Mouse (Mus musculus): ENCODE measurements around the gene Frem1.
A peak's percentile ranks its signal among the peaks of the same experiment; 100 is the strongest.

Frem1 gene

DNA sequence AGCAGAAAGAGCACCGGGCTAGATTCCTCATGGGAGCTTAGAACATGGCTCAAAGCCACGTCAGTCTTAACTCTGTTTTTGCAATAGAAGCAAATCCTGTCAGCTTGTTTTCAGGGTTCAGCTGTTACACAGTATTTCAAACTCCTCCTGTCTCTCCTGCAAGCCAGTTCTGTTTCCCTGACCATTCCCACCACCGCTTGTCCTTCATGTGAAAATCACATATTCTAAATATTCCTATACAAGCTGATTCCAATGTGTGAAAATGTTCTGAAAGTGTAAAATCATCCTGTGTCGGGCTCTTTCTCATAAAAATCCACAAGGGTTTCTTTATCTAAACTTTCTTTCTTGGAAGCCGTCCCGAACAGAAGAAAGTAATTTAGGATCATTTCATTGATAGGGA is 22.0 kb downstream of the Frem1 start:
- DNase-seq: no peak

DNA sequence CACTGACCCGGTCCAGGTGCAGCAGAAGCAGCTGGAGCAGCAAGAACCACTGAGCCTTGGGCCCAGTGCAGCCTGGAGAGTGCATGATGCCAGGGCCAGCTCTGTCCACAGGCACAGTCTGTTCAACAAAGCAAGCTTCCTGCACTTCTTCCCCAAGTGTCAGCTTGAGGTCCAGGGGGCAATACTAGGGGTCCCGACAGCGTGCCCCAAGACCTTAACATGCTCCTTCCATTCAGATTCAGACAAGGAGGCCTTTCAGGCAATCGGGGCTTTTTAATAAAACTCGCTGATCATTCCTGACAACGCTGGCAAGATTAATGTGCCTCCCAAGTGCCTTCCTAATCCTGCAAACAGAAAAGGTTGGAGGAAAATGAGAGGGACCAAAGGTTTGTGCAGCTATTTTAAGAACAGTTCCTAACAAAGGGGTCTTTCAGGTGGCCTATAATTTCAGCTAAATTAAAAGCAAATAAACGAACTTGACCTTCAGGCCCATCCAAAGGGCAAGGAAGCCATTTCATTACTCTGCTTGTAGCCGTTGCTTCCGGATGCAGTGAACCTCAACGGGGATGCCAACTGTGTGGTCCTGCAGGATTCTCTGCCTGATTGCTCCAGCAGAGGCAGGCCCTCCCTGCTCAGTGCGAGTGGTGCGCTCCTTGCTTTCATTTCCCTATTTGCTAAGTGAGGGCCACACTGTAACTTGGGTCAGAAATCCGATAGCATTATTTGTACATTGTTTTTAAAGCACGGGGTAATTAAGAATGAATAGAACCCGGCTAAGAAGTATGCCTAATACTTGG is 31.2 kb downstream of the Frem1 start:
- DNase-seq: peak; percentile 71

DNA sequence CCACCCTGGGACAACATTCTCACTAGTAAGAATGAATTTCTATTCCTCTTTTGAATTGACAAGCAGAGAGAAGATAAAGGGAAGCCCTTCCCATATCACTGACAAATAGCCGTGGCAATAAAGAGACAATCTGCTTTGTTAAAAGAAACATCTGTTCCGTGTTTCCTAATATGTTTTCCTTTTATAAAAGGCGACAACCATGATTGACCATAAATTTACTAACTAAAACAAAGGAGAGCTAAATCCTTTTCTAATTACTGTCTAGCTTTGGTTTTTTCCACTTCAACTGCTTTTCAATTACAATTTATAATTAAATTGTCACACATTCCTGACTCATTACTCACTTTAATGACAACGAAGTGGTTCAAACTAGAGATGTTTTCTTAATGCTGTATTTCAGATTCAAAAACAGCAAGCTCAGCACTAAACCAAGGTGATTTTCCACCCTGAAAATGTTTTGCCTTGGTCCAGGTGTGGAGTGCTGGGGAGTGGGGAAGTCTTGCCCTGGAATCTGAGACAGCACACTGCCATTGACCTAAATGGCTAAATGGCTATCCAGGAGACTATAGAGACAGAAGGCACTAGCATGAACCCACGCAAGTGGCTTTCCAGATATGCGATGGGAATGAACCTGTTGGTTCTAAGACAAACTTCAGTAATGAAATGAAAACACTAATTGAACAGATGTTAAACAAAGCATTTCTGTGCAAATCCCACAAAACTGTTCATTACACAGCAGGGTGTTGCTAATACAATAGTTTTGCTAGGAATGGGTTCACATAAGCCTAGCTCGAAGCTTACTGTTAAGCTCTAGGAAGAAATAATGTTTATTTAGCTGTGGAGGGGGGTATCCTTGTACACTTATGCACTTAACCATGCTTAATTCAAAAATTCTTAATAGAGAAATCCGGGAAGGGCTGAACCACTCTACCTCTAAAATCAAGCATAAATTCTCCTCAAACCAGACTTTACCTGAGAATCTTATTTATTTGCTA is 33.7 kb downstream of the Frem1 start:
- DNase-seq: no peak

DNA sequence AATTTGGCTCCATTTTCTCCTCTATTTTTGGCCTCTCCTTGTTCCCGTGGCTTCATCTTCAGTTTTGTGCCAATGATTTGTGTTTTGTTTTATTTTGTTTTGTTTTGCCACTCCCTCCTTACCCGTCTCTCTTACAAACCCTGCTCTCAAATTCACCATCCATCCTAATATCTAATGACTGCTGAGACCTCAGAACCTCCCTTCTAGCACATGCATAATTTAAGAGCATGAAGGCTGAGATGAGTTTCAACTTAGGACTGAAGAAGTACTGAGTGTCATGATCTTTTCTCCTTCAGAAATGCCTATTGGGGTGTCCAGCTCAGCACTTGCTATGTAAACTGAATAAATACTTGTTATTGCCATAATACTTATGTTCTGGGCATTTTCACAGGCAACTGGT is 37.6 kb downstream of the Frem1 start:
- DNase-seq: peak; percentile 52

DNA sequence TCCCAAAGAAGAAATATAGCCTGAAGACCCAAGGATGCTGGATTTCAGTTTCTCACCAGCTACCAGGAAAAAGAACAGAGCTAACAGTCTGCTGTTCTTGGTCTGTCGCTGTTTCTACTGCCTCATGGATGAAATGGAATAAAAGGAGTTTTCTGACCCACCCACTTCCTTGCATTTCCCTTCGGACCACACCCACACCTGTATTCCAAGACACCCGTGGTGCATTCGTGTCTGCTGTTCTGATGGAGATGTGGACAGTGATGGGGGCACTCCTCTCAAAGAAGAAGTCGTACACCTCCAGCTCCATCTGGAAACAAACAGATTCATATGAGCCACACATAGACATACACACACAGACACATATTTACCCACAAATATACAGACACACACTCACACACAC is 48.1 kb downstream of the Frem1 start:
- DNase-seq: no peak

DNA sequence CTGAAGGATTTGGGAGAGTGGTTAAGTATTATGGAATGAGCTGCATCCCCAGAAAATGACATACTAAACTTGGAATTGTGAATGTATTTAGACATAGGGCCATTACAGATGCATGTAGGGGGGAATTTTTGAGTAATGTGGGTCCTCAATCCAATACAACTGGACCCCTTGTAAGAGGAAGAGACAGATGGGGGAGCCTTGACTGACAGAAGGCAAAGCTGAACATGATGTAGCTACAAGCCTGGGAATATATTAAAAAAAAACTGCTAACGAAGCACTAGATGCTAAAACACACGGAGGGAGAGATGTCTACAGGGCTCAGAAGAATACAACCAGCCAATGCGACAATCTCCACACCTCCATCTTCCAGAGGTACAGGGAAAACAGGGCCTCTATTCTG is 60.1 kb downstream of the Frem1 start:
- no peak for DNase-seq

DNA sequence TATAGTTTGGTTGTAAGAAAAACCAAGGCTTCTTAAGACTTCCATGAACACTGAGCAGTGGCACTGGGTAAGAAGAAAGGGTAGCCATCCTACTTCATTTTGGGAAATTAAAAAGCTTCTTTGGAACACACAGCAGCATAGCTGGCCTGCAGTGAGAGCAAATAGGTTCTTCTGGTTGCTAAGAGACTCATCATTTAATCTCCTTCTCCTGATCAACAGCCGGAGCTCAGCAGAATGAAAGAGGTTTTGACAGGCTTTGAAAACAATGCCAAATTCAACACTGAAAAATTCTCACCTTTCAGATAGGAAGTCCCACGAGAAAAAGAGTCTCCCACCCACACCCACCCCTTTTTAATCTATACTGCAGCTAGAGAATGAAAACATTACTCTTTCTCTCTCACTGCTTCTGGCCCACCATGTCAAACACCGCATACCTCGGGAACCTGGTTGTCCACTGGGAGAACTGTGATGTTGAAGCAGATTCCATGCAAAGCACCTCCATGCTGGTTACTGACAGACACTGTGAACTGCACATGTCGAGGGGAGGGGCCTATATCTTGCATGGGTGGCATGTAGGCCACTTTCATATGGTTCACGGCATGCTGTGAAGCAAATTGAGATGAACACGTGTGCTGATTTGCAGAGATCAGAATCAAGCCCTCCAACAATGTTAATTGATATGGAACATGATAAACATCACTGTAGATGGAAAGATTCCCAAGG is 61.0 kb downstream of the Frem1 start:
- DNase-seq: no peak

DNA sequence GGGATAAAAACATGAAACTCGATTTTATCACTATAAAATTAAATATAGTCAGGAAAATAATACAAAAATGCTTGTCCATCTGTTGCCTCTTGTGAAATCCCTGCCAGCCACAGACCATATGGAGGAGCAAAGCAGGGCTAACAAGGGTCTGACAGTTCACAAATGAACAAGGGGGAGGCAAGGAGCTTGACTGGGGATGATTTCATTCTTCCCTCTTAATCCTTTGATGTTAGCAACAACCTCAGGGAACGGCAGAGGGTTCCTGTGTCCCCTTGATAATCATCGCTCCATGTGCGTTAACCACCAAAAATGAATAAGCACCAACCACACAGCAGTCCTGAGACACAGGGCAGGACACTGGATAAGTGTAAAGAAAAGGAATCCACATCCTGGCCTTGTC is 79.8 kb downstream of the Frem1 start:
- no peak for DNase-seq

DNA sequence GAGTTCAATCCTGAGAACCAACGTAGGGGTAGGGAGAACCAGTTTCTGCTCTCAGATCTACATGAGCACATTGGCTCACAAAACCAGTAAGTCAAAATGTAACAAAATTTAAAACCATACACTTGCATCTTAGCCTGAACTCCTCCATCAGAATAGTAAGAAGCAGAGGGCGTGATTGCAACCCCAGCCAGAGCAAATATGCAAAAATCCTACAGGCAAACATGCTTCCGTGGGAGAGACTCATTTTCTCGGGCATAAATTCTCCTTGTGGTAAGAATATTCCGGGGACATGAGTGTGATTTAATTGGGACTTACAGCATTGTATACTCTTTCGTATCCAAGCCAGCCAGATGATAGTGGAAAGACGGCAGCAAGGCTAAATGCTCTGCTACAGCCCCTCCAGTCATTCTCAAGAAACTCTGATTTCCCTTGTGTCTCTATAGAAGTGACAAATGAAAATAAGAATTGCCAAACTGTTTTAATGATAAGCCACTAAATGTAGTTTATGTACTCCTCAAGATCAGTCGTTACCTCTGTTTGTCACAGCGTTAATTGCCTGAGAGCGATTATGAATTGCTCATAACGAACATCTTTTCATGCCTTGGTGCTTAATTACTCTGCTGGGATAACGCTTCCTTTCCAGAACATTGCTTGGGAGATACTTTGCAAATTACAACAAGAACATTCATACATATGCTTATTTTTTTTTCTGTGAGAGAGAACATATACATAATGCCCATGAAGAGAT is 81.1 kb downstream of the Frem1 start:
- DNase-seq: no peak

DNA sequence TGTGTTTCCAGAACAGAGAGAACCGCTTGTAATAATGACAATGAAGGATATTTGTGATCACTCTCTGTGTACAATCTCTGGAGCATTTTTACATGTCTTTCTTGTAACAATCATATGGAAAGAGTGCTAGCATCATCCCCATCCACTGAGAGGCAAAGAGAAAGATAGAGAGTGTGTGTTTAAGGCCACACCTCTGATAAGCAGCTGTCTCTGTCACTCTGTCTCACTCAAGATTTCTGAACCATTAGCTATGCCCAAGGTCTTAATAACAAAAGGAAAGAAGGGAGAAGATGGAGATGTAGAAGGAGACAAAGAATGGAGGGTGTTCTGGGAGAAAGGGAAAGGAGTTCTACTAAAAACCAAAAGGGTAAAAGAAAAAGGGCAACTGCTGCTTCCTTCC is 91.1 kb downstream of the Frem1 start:
- no peak for DNase-seq

DNA sequence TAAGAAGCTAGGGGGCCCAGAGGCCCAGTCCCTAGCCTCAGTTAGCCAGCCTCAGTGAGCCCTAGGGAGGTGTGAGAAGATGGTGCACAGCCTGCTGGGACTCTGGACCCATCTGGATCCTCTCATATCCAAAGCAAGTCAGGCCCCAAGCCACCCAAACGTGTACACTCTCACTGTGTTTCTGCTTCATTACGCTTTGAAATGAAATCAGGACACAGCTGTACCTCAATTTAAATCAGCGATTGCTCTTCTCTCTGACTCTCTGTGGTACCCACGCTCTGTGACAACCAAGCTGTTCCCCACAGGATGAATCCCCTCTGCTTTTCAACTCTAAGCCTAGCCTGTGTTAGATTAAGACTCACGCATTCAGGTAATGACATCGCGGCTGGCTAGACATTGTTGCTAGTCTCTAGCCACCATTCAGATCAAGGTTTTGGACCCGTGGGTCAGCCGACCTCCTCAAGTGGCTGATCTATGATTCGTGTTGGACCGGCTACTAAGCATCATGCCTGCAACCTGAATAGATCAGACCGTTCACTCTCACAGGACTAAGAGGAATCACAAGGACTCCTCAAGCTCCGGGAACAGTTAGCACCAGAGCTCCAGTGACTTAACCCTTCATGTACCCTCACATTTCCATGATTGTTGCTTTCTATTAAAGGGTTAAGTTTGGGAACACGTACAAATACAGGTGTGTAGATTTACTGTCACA is 94.2 kb downstream of the Frem1 start:
- DNase-seq: peak; percentile 48

DNA sequence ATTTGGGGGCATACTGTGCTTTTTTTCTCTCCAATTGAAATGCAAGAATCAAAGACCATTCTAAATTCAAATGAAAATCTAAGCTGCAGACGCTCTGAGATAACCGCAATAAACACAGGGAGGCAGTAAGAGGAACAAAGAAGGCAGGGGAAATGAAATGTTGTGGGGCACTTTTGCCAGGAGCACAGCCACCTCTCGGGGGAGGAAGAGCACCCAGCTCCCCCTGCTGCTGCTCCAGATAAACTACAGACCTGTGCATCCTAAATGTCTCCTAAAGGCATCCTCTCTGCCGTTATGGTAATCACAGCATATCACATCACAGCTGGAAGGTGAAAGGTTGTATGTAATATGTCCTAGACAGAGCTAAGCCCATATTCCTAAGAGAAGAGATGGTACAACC is 98.1 kb downstream of the Frem1 start:
- no peak for DNase-seq

DNA sequence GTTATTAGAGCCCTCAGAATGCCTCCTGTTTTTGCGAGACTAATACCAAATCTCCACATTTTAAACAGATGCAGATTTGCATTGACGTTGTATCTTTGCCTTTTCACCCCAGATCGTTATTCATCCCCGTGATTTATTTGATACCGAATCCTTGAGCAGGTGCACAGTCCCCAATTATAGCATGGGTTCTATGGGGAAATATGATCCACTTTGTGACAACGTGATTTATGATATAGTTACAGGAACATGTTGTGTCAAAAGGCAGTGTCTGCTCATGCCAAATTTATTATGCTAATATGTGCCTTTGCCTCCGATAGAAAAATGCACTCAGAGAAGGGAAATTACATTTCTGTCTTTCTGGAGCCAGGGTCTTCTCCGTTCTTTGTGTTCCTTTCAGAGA is 102.6 kb downstream of the Frem1 start:
- DNase-seq: no peak

DNA sequence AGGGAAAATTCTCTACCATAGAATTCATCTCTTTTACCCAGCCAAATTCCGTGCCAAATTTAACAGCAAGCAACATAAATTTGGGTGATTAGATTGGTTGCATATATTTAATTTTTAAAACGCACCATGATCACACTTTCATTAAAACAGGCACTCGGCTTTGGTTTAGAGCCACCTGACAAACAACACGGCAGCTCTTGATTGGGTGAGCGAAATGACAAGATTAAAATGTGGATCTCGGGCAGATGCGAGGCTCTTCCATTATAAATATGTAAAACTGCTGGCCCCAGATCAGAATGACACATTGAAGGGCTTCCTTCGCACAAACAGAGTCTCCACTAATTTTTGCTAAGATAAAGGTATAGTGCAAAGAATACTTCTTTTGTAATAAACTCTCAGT is 105.4 kb downstream of the Frem1 start:
- peak; percentile 24 for DNase-seq

DNA sequence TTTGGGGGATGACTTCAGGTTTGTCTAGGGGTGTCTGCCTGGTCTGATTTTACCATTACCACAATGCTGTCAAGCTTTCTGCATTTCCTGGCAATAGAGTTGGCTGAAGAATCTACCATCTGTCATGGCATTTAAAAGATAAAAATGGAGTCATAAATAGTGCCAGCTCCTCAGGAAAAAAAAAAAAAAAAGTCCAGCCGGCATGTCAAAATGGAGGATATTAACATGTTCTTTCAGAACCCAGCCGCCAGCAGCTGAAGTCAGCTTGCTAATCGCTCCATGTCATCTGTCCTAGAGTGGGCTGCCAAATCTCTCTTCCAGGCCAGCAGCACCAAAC is 105.9 kb downstream of the Frem1 start:
- peak; percentile 46 for DNase-seq

DNA sequence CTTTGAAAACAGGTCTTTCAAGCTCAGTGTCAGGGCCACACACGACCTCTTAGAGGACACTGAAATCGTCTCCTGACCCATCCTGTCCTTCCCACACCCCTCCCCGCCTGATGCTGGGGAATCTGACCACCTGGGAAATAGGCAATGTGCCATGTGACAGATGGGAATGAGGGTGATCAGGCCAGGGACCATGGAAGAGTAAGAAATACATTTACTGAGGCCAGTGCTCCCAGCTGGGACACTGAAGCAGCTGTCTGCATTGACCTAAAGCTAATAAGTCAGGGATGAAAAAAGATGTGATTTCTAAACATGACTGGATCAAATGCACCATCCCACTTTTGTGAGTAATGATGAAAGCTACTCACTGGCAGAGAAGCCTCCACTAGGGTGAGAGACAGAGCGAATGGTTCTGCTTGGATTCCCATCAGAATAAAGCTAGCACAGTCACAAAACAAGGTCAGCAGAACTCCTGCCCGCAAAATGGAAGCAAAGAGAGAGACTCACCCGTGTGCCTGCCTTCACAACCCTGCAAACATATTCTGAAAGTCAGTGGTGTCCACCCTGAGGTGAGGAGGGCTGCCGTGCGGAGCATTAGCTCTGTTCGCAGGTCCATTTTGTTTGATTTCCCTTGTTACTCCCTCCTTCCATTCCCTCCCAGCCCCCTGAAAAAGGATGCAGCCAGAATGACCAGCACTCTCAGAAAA is 106.4 kb downstream of the Frem1 start:
- DNase-seq: peak; percentile 80

DNA sequence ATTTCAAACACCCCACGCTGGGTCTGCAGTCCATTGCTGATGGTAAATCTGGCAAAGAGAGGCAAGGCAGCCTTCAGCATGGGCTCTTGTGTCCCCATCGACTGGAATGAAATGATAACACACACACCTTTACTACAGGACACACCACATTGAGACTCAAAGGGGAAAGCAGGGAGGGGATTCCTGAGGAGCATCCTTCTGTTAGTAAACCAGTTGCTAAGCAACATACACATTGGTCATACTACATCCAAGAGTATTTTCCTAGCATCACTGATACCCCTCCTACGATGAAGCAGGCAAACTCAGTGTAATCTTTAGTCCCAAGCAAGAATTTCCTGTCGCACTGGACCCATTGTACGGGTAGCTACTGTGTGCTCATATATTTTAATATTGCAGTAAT is 111.5 kb downstream of the Frem1 start:
- DNase-seq: peak; percentile 5

DNA sequence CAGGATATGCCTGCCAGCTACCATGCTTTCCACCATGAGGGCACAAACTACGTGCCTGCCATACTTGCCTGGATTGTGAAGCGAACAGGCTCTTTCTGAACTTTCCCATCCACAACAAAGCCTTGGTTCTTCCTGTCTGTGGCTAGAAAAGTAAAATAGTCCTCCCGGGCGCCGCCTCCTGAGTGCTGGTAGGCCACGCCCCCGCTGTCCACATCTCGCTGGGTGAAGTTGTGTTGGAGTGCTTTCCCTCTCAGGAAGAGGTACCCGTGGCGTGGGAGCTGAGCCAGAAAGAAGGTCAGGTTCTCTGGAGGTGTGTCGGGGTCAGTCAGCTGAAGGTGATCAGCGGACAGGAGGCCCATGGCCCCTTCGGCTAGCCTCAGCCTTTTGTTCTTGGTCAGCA is 111.9 kb downstream of the Frem1 start:
- peak; percentile 60 for DNase-seq

DNA sequence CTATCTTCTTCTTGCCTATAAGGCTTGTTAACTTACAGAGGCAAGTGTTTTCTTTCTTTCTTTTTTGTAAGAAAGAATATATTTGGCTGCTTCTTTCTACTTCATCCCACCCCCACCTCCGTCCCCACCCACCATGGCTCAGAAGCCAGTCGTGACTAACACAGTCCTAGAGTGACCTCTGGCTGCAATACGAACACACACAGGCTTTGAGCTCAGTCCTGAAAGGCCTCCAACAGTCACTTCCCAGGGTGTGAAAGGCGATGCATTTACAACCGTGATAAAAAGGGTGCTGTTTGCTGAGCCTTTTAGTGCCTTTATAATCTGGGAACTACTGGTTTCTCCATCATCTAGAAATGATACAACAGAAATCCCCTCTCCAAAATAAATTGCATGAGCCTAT is 117.8 kb downstream of the Frem1 start:
- peak; percentile 92 for DNase-seq

DNA sequence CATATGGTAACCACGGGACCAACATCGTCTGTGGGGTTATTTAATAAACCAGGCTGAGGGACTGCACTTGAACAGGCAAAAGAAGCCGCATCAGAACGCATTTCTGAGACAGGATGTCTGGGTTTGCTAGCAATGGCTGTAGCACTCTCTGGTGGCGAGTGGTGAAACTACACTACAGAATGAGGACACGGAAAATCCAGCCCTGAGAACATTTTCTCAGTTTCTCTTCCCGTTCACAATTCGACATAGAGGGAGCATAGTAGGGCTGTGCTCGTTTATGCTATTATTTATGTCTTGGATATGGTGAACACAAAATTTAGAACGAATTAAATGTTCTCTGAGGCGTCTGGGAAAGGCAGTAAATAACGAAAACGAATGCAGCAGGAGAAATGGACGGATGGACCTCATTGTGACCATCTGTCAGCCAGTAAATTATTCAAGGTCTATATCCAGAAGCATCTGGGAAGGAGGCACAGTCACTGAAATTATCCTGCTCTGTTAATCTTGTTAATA is 118.4 kb downstream of the Frem1 start:
- DNase-seq: peak; percentile 87

DNA sequence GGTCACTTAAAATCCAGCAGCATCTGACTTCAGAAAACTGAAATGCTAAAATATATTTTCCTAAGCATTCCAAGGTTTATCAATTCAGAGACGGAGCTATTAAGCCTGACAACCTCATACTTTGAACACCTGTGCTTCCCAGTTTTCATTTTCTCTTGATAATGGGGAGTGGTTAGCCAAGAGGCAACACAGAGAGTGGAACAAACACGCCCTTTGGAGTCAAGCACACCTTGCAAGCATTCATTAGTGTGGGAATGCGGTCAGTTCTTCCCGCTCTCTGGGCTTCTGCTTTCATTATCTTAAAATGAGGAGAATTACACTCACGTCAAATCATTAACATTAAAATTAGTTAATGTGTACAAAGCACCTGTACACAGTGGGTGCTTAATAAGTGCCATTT is 122.1 kb downstream of the Frem1 start:
- DNase-seq: no peak

Data from heart, adult 11 months (tissue).